Mouse (Mus musculus): ENCODE measurements around the gene Taf9b. TPM values are rescaled to one million over a fixed set of nuclear protein-coding genes. Genes with fewer than 3 reads are reported as not detected.

Taf9b gene
- 0.46 and 0.80 TPM in 2 replicates for polyA plus RNA-seq (2012; rRNA removed)

DNA sequence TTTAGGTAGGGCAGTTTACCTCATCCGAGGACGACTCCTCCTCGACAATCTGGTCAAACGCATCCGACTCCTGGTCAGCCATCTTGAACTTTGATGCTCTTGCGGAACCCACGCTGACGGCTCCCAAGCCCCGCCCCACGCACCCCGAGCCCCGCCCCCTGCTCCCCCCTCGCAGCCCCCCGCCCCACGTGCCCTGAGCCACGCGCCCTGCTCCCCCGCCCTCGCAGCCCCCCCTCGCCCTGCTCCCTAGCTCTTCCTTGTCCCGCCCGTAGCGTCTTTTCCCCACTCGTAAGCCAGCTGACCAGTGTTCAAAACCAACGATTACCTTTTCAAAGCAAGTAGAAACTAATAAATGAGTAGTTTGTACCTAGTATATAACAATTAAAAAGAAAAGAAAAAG, at the start of gene Taf9b:
Taf9b (minus strand) TSS at position 101 of the 400 bp plus-strand sequence.

DNA sequence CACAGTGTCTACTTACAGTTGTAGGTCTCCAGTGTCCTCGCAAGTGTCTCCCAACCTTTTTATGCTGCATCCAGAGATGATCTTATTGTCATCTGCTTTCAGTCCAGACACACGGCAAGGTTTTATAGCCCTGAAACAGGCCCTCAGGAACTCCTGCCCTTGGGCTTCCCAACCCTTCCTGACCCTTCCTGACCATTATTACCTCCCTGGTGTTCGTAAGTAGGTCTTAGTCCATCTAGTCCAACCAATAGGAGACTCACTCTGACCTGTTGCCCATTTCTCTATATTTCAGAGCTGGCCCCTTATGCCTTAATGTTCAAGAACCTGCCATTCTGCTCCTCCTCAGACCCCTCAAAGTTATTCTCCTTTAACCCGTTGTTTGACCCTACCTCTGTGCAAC, 34.3 kb upstream of the Taf9b start, which contains the start of gene Fnd3c2:
Fnd3c2 (minus strand) TSS at position 101 of the 400 bp plus-strand sequence.

DNA sequence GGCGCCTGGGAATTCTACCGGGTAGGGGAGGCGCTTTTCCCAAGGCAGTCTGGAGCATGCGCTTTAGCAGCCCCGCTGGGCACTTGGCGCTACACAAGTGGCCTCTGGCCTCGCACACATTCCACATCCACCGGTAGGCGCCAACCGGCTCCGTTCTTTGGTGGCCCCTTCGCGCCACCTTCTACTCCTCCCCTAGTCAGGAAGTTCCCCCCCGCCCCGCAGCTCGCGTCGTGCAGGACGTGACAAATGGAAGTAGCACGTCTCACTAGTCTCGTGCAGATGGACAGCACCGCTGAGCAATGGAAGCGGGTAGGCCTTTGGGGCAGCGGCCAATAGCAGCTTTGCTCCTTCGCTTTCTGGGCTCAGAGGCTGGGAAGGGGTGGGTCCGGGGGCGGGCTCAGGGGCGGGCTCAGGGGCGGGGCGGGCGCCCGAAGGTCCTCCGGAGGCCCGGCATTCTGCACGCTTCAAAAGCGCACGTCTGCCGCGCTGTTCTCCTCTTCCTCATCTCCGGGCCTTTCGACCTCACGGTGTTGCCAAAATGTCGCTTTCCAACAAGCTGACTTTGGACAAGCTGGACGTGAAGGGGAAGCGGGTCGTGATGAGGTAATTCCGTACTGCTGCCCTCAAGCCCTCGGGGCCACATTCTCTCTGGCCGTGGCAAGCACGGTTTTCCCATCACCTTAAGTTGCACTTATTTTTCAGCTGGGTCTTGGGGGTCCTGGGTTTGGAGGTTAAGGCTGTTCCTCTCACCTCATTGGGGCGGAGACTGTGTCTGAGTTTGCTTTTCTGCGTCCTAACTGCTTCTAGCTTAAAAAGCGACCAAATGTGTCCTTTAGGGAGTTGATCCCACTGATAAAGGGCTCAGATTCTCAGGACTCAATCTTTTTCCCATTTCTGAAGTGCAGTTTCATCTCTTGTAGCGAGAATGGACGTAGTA, 34.0 kb downstream of the Taf9b start, which contains the start of gene Pgk1:
Pgk1 (plus strand) TSS at position 388 of the 937 bp plus-strand sequence.

Other genes with a start within 250 kb of the Taf9b start
- 0.92 and 1.8 TPM in 2 replicates for gene Magt1, start 209.3 kb downstream of the Taf9b start, polyA plus RNA-seq (2012; rRNA removed)
- gene Cox7b, start 205.5 kb downstream of the Taf9b start, polyA plus RNA-seq (2012; rRNA removed), result 52.5 and 71.1 TPM in 2 replicates
- gene Atp7a, start 193.9 kb downstream of the Taf9b start, polyA plus RNA-seq (2012; rRNA removed), result 0.31 and 0.67 TPM in 2 replicates
- 0.03 and 0.06 TPM in 2 replicates for gene Tlr13, start 78.0 kb downstream of the Taf9b start, polyA plus RNA-seq (2012; rRNA removed)
- gene Pgk1, start 34.1 kb downstream of the Taf9b start, polyA plus RNA-seq (2012; rRNA removed), result 21.5 and 22.9 TPM in 2 replicates
- gene Fnd3c2, start 34.2 kb upstream of the Taf9b start, polyA plus RNA-seq (2012; rRNA removed), result not detected in 2 replicates

All from stomach, adult 2 months (tissue).